Mouse (Mus musculus) spleen, postnatal 4 days (tissue): ENCODE measurements at regions not wholly inside any gene's neighbourhood (a gene's known extent, or its start where the extent isn't known, plus 50 kb on each side); places are given as distances from the start of the nearest gene placed in this dataset.

ENCODE experiments used
- DNase-seq, 2 experiments: peaks; one replicate each; pipeline ENCODE4 v3.0.0; 2022; ENCODE audit warnings: low spot score in 2 of 2

DNA sequence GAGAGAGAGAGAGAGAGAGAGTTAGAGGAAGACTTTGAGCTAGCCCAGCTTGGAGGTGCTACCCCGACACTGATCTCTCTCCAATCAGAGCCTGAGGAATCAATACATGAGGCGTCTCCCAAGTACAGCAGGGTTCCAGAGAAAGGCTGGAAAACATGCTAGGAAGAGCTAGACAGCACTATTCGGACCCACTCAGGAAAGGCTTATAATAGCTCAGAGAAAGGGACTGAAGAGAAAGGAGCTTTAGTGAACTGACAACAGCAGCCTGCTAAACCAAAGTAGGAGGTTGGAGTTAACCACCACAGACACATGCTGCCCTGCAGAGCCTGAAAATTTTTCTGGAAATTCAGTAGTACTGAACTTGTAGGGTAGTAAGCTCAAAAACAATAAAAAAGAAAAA lies 831.3 kb downstream of the Adgrl2 start:
- DNase-seq, result no peak

- DNase-seq, result no peak
These were observed 831.8 kb downstream of the Adgrl2 start for GRCm38 (mm10) chr3:148158533-148158932.

GRCm38 (mm10) chr3:148143776-148144175 lies 846.6 kb downstream of the Adgrl2 start:
- DNase-seq, result no peak

DNA sequence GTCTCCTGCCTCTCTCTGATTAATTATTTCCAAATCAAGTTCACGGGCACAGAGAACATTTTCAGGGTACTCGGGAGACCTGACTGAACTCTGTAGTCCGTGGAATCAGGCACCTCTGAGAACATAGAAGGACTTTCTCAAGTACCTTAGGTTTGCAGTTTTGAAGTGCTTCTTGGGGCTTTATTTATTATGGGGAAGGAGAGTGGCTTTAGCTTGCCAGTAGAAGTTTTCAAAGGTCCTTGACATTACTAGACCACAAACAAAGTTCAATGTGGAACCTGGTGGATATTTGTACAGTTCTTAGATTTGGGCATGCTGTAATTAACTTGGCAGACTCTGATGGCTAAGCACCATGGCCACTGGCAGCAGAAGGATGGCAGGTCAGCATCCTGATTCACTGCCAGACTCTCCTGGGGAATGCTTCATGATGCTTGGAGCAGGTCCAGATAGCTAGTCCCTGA lies 853.5 kb downstream of the Adgrl2 start:
- DNase-seq, result no peak

- DNase-seq, result no peak
These were observed 855.7 kb downstream of the Adgrl2 start for GRCm38 (mm10) chr3:148134646-148135045.

GRCm38 (mm10) chr3:148115576-148115975 lies 874.8 kb downstream of the Adgrl2 start:
- DNase-seq, result no peak

- DNase-seq, result no peak
These were observed 878.2 kb downstream of the Adgrl2 start for GRCm38 (mm10) chr3:148112204-148112603.

DNA sequence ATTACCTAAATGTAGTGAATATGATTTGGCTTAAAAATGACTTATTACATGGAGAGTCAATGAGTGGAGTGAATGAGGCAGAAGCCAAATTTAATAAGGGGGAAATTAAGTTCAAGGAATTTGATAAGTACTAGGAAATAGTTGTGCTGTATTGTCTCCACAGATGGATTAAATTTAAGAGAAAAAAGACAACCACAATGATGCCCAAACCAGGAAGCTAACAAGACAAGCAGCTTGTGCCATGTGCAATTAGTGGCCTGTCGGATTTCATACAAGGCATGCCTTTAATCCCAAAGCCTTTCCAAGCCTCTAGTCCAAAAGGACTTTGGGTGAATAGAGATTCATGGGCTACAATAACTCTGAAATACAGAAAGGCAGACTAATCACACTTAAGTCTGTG lies 883.3 kb downstream of the Adgrl2 start:
- no peak for DNase-seq

GRCm38 (mm10) chr3:148093930-148094329 lies 896.4 kb downstream of the Adgrl2 start:
- no peak for DNase-seq

DNA sequence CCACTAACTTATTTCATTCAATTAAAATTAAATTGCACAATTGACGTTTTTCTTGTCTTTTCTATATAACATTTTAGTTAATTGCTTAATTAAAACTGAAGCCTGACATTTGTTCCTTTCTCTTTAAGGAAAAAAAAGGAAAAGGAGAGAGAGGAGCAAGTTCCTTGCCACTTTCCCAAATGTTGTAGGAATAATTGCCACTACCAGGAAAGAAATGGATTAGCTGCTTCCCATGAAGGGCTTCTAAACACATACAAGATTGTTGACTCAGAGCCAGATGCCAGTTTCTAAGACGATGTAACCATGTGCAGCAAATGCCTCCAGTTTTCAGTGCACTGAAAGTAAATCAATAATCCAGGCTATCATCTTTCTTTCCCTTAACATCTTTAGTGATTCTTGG lies 914.5 kb downstream of the Adgrl2 start:
- no peak for DNase-seq

DNA sequence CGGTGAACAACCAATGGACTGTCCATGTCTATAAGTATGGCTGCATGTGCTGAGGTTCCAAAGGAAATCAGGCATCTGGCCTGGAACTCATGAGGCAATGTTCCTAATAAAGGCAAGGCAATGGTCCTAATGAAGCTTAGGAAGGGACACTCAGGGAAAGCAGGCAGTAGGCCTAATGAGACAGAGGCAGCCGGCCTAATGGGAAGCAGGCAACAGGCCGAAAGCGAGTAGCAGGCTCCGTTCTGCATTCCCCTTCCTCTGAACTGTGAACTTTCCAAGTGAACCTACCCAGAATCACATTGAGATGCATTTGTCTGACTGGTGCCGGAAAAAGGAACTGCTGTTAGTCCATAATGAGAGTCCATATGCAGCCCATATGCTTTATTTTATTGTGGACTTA lies 923.7 kb downstream of the Adgrl2 start:
- no peak for DNase-seq

DNA sequence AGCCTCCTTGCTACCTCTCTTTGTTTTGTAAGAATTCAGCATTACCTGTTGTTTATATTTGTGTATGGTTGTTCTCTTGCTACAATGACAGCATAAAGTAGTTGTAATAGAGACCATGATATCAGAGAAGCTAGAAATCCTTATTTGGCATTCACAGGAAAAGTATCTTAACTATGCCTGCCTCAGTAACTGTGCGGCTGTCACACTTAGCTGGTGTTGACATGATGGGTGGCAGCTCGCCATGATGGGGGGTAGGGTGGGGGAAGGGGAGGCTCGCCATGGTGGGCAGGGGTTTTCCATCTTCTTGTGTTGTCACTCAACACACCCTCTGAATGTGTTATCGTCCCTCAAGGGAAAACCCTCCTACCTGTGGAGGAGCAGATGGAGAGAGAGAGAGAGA lies 934.3 kb downstream of the Adgrl2 start:
- DNase-seq, result no peak

GRCm38 (mm10) chr3:148052516-148052915 lies 937.8 kb downstream of the Adgrl2 start:
- DNase-seq, result no peak

- no peak for DNase-seq
These were observed 942.1 kb downstream of the Adgrl2 start for GRCm38 (mm10) chr3:148048247-148048646.

GRCm38 (mm10) chr3:148032532-148032931 lies 957.8 kb downstream of the Adgrl2 start:
- DNase-seq, result no peak

GRCm38 (mm10) chr3:148005831-148006230 lies 984.5 kb downstream of the Adgrl2 start:
- no peak for DNase-seq

- no peak for DNase-seq
These were observed 986.3 kb downstream of the Adgrl2 start for GRCm38 (mm10) chr3:148004006-148004405.

DNA sequence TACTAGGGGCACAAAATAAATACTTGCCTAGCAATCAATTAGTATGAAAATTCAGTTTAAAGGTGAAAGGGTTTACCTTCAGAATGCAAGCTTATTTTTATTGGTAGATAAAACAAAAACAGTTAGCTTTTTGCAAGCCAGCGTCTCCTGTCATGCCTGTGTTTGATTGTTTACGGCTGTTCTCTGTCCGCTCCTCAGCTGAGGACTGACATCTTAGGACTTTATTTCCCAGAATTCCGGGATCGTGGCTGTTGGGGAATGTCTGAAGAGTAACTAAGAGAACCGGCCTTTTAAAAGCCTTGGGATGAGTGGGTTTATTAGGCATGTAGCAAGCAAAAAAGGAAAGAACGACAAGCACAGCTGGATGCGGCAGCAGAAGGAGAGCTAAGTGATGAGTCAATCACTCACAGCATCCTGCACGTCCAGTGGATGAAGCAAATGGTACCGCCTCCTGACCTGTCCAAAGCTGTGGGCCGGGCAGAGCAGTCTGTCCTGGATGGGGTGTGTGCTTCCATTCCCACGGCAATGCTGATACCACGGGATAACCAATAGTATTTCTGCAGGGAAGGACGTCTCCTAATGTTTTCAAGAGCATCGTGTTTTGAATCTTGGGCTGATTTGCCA lies 990.9 kb downstream of the Adgrl2 start:
- no peak for DNase-seq

- DNase-seq, result no peak
These were observed 998.6 kb downstream of the Adgrl2 start for GRCm38 (mm10) chr3:147991738-147992137.

DNA sequence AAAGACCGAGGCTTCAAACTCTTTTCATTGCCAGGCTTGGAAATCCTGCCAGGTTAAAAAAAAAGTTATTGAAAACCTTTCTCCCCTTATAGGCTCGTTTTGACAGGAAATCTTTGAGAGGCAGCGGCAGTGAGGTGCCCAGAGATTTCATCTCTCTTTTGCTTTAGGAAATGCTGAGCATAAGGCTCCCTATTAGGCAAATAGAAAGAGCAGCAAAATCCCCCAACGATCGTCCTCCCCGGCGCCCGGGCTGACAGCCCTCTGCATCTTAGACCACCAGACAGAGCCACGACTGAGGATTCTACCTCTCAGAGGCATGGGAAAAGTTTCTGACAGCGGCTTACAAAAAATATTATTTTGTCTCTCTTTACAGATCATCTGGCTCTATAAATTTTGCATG lies 999.5 kb downstream of the Adgrl2 start:
- DNase-seq, result no peak

GRCm38 (mm10) chr3:147982831-147983230 lies 1007.5 kb downstream of the Adgrl2 start:
- DNase-seq, result no peak

- DNase-seq, result no peak
These were observed 1008.7 kb downstream of the Adgrl2 start for GRCm38 (mm10) chr3:147981621-147982020.

DNA sequence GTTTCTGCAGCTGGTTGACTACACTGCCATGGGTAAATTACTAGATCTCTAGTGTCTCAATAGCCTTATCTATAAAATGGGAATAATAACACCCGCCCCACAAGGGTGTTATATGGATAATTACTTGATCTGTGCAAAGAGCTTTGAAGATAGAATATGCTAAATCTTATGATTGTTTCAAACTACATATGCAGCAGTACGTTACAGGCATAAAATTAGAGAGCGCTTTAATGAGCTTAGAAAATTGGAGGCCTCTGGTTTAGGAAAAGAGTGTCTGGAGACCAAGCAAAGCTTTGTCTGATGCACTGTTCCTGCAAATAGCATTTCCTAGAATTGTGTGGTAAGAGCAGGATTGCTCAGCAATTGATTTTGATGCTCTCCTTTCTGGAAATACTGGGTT lies 1013.8 kb downstream of the Adgrl2 start:
- DNase-seq, result no peak

DNA sequence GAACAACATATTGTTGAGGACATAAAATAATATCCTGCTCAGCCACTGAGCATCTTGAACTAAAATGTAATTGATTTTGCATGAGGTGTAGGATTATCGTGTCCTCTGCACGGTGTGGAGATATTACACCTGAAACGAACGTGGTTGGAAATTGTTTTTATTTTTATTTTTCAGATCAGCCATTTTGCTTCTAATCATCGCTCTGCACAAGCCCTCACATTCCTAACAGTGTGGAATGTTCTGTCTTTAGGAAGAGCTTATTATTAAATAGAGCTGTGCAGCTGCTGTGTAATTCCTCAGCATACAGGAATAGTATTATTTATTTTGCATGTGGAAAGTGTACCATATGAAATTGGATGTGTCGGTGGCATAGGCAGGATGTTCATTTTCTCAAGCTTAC lies 1014.3 kb downstream of the Adgrl2 start:
- DNase-seq, result no peak
